Mouse (Mus musculus): ENCODE data around the gene Nelfb.

The Nelfb gene

DNA sequence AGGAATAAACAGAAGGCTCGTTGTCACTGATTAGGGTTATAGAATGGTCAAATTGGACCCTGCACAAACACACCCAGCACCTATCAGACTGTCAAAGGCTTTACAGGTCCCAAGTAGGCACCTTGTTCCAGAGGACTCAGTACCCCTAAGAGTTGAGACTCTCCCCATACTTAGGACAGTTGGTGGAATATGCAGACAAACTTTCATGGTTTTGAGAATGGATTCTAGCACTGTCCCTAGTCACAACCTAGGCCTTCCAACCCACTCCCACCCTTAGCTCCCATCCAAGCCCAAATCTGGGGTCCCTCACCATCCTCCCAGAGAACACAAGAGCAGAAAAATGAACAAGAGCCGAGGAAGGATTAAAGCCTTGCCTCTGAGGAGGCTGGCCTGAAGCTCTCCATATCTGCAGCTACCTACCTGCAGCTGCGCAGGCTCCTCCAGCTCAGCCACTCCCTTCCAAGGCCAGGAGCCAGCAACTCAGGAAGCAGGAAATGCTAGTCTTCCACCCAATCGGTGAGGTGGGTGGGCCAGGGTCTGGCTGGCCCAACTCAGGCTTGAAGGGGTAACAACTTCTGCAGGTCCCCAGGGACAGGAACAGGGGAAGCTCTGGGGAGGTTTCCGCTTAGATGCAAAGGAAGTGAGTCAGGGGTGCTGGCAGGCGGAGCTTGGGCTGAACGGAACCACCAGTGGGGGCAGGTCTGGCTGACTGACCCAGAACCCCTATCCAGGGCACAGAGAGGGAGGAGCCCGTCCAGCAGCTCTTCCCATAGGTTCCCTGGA lies 14.9 kb downstream of the Nelfb start, which contains the start of gene Tor4a:
TSS of gene Tor4a (minus strand) at position 715 of the 783 bp plus-strand sequence.
- no peak for DNase-seq

DNA sequence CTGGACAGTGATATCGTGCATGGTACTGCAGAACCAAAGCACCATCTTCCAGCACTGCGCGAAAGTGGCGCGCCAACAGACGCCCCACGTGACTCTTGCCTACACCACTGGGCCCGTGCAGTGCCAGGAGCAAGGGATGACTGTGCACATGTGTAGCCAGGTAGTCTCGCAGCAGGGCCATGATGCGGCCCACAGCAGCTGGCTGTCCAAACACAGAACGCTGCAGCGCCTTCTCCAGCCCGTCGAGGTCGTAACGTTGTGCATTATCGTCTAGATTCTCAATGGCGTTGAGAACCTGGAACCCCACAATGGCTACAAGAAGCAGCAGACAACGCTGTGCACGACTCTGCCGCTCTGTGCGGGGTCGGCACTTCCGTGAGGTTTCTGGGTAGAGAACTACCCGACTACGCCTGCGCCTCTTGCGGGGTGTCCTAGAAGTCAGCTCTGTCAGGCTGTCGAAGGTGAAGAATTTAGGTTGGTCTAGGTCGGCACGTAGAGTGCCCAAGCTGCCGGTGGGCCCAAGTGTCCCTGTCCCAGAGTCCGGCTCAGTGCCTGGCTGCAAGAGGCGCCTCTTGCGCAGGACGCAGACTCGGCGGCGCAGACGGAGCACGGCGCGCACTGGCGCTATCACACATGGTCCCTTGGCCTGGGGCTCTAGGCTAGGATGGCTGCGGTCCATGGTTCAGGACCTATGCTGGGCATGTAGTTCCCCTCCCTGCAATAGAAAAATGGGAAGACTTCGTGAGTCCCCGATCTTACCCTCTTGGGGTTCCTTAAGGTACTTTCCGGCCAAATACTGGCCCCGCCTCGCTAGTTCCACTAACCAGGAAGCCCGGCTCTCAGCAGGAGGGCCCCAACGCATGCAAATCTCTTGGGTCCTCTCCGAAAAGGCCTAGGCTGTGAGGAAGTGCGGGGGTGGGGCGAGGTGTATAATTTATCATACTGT lies 15.8 kb downstream of the Nelfb start:
- DNase-seq, result no peak

DNA sequence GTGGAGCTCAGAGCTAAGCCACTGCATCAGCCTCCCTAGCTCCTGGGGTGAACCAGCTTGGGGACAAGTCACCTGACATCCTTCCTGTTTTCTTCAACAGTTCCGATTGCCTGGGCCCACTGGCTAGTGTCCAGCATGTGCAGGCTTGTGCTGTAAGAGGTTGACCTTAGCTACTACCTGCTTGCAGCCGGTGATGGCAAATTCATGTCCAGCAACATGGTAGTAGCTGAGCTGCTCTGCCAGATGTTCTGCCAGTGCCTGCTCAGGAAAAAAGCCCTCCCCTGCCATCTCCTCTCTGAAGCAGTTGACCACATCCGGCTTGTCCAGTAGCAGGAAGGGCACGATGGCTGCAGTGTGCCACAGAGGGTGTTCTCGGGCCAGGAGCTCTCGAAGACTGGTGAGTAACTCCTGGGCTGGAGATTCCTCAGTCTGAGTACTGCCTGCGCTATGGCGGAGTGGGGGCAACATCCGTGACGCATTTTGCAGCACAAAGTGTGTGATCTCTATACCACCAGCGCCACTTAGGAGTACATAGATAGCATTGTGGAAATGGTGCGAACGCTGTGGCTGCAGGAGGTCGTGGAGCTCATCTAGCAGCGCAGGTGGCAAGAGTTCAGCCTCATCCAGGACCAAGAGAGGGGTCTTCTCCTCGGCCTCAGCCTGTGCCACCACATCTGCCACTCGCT lies 16.7 kb downstream of the Nelfb start:
- DNase-seq, result no peak

DNA sequence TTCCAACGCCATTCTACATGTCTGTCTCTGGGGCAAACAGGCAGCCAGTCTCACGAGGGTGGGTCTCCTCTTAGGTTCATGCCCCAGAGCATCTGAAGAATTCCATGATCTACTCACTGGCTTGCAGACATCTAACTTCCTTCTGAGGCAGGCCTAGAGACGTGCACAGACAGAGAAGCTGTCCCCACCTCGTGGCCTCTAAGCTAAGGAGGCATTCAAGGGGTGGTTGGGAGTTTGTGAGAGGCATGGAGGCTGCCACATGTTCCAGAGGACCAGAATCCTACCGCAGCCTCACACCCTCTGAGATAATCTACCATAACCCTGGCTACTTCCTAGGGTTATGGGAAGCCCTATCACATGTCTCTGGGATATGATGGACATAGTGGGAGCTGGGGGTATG lies 17.3 kb downstream of the Nelfb start:
- no peak for DNase-seq

DNA sequence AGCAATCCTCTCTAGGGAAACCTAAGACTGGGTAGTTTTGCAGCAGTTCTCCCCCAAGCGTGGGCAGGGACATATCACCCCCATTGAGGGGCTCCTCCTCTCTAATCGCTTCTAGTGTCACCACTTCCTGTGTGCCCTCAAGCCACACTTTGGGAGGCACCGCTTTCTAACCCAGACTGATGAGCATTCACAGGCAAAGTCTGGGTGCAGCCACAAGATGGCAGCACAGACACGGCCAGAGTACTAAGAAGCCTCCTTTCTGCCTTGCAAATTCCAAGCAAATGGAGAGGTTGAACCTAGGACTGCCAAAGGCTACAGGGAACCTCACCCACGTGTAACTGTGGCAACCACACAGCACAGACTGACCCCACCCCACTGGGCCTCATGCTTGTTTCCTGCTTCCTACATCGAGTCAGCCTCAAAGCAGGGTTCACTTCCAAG lies 17.9 kb downstream of the Nelfb start:
- peak; percentile 89 to 92 for DNase-seq

DNA sequence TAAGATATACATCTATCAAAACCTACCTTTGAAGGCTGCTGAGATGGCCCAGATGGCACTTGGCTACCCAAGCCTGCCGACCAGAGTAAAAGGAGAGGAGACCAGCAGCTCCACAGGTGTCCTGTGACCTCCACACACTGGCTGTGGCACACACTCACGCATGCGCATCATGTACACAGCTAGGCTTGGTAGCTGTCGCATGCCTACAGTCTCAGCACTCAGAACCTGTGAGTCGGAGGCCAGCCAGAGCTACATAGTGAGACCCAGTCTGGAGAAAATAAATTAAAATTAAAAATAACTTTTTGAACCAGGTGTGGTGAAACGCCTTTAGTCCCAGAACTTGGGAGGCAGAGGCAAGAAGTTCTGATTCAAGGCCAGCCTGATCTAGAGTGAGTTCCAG lies 23.4 kb downstream of the Nelfb start:
- DNase-seq, result no peak

DNA sequence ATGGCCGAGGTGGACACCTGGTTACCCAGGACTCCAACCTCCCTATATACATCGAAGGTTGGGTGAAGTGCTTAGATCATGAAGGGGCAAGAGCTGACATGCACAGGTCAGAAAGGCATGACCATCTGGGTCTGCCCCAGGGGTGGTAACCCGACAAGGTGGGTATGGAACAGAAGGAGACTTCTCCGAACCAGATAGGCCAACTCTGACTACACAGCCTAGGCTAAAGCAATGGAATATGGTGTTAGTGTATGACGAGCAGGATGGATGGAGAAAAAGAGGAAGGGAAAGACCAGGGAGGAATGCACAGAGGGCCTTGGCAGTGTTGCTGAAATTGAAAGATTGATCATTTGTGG lies 24.7 kb downstream of the Nelfb start:
- no peak for DNase-seq

DNA sequence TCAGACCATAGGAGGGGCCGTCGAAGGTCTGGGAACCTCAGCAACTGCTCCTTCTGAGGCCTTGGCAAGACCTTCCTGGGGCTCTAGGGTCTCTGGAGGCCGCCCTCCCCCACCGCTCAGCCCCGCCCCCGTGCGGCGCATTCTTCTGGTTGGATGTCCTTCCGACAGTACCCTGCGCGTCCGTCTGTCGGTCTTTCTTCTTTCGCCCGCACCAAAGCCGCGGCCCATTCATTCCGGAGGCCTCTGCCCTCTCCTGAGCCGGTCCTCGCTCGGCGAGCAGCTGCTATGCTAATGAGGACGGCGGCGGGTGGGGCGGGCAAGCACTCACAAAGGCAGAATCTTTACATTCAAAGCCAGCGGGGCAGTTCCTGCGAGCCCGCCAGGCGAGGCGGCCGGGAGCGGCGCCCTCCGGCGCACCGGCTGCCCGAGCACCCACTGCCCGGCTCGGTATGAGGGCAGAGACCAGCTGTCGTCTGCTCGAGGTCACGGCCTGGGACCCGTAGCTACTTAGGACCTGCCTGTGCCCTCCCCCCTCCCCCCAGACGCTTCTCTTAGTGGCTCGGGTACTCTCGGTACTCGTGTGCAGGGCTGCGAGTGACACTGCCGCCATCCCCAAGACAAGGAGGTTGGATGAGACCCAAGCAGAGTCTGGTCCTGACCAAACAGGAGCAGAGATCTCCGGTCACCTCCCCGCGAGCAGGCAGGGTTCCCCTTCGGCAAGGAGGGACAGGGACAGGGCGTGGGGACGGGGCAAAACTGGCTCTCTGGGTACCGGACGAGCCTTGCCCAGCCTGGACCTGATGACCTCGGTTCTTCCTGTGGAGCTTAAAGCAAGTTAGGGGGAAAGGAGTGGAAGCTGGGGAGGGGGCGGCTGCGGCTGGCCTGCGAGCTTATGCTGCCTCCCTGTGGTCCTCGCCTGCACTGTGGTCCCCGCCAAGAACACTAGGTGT lies 25.4 kb downstream of the Nelfb start:
- DNase-seq, result peak in 1 of 2 experiments; percentile 51

DNA sequence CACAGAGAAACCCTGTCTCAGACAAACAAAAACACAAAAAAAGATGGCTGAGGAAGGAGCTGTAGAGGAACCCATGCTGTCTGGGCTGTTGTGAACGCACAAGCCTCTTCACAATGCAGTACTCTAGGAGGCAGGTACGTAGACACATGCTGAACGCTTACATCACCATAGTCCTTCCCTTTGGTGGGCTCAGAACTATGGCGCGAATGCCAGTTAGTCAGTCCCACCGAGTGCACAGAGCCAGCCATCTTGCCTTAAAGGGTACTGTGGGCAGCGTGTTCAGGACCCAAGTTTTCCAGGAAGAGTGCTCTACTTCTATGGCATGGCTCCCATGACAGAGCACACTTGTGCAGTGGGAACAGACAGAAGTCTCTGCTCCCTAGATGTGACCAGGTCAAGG lies 26.8 kb downstream of the Nelfb start:
- DNase-seq, result no peak

DNA sequence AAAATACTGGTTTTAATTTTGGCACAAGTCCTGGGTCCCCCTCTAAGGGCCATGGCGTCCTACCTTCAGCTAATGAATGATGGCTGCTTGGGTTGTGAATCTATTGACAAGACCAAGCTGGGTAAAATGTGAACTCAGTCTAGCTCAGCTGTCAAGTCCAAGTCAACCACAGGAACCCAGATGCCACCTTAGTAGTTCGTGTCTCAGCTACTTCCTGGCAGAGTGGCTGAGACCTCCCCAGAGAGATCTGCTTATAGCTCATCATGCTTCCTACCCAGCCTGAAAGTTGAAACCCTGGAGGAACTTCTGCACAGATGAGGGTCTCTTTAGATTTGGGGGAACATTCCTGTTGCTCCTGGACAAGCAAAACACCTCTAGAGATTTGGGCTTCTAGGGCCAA lies 28.0 kb downstream of the Nelfb start:
- DNase-seq, result no peak

DNA sequence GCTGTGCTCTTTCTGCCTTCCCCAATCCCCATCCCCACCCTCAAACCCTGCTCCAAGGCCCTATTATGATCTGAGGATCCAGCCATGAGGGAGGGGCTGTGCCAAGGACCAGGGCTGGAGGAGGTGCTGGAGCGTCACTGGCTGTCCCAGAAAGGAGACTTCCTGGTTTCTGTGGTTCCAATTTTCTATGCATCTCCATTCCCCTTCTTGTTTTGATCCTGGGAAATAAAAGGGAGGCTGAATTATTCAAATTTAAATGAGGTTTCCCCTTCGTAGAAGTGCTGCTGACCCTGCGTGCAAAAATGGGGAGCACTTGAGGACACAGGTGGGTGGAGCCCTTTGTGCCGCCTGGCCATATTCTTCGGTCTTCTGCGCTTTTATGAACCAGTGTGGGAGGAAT lies 28.6 kb downstream of the Nelfb start:
- DNase-seq, result no peak

DNA sequence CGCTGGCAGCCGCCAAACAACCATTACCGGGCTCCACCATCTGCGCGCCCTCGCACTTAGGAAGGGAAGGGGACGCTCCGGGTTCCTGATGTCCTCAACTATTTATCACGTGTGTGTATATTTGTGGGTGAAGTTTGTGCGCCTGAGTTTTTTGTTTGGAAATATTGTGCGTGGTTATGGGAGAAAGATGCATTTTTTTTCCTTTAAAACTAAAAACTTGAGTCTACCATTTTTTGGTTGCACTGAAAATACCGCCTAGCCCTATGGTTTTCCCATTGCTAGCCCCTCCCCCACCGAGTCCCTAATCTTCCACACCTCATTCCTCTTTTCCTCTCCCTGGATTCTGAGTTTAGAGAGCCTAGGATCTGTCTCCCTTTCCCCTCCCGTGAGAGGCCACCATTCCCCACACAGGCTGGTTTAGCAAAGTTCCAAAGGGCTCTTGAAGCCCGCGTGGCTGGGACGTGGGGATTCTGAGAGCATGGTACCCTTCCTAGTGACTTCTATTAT lies 29.3 kb downstream of the Nelfb start:
- DNase-seq, result no peak

DNA sequence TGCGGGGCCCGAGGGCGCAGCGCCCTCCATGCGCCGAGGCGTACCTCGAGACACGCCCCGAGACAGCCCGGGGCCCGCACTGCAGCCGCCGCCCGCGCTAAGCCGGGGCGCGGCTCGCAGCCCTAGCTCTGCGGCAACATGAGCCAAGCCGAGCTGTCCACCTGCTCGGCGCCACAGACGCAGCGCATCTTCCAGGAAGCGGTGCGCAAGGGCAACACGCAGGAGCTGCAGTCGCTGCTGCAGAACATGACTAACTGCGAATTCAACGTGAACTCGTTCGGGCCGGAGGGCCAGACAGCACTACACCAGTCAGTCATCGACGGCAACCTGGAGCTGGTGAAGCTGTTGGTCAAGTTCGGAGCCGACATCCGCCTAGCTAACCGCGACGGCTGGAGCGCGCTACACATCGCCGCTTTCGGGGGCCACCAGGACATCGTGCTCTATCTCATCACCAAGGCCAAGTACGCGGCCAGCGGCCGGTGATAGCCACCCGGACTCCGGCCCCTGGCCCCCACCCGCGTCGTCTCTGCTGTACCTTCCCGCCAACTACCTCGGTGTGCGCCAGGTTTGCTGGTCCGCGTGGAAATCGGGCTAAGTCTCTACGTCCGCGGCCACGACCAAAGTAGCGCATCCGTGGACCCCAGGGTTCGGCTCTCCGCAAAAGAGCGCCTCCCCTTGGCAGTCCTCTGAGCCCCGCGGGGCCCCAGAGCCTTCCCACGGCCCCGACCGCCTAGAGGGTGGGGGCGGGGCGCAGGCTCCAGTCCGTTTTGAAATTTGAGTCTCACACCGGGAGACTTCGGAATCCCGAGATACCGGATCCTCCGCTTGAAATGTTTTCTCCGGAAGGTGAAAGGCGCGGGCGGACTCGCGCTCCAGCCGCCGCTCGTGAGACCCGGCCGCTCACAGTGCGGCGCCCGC lies 30.1 kb downstream of the Nelfb start:
- peak; percentile 59 to 61 for DNase-seq

DNA sequence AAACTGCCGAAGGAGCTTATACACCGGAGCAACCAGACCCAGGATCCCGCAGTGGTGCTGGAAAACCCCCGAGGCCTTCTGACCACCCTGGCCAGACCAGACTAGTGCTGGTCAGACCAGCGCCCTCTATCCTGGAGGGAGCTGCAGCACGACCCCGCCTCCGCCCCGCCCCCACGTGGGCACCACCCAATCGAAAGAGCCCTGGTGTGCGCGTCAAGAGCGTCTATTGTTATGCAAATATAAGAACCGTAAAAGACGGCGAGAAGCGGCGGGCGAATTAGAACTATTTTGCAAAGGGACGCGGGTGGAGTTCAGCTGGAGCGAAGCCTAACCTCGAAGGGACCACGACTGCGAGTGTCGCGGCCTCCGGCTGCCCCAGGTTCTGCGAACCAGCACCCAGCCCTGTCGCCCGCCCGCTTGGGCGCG lies 30.8 kb downstream of the Nelfb start, which contains the start of gene Nrarp:
TSS of gene Nrarp (plus strand) at position 281 of the 426 bp plus-strand sequence.
- peak; percentile 87 to 95 for DNase-seq

DNA sequence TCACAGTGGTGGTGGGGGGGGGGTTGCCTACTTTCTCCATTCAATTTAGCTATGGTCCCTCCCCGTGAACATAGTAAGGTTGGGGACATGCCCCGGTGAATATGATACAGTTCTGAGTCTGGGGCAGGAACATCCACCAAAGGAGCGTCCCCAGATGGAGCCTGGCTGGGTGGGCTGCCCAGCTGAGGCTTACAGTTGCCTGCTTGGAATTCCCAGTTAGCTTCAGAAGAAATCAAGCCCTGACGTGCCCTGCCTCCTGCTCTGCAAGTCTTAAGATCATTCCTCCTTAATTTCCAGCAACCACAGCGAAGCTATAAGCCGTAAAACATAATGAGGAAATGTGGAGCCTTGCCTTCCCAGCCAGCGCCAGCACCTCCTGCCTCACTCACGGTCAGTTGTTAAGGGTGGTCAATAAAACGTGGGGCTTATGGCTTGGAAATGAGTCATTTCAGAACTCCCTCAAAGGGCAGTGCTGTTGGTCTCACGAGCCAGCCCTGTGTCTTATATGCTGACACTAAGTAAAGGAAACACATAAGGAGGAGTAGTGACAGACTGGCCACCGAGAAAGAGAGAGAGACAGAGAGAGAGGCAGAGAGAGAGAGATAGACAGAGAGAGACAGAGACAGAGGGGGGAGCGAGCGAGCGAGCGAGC lies 31.6 kb downstream of the Nelfb start:
- no peak for DNase-seq

DNA sequence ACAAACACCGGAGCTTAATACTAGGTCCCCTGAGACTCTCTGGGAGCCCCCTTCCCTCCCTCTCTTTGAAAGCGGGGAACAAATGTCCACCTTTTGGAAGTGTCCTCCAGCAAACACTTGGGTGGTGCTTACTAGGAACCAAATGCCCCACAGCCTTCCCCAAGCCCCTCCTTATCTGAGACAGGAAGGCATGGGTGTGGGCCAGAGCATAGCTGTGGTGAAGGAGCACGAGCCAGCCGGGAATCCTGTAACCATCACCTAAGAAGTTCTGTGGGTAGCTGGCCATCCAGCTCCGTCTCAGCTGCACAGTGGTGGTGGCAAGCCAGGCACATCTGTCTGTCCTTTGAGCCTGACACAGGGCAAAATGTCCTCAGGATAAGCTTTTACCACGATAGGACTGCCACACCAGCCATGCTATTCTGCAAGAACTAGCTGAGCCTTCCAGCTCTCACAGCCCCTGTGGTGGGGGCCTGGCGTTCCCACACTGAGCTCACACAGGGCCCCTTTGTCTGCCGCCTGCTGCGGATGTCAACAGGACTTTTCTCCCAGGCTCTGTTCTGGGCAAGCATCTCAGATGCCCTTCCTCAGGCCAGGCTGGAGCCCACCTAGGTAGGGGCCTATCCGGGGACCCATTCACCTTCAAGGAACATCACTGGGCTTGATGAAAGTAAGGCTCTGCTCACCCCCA lies 32.9 kb downstream of the Nelfb start:
- DNase-seq, result no peak

DNA sequence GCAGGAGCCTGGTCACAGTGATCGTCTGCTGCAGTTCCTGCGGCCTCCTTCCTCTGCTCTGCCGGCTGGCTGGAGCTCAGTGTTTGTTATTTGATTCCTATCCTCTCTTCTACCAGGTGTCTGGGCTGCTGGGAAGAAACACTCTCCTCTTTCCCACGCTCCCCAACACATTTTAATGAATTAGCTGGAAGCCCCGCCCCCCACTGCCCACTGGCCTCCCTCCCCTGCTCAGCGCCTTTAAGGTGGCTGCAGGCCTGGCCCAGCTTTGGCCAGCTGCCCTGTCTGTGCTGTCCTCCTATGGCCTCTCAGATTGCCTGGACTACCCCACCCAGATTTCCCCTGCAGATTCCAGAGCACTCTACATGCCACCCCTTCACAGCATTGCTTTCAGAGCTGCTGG lies 33.6 kb downstream of the Nelfb start:
- peak in 1 of 2 experiments; percentile 63 for DNase-seq

DNA sequence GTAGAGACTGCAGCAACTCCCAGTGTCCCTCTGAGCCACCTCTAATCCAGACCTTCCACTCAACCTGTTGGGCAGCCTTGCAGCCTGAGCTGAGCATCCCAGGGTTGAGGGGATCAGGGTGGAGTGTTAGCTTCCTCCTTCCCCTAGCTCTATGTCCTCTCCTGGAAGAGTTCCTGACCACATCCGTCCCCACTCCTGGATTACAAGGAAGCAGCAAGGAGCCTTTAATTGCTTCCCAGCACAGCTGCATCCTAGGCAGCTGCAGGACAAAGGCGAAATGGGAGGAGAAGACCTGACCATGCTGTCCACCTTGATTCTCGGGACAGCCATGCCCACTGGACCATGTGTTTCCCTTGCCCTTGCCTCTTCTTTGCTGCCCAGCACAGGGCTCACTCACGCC lies 34.2 kb downstream of the Nelfb start:
- no peak for DNase-seq

DNA sequence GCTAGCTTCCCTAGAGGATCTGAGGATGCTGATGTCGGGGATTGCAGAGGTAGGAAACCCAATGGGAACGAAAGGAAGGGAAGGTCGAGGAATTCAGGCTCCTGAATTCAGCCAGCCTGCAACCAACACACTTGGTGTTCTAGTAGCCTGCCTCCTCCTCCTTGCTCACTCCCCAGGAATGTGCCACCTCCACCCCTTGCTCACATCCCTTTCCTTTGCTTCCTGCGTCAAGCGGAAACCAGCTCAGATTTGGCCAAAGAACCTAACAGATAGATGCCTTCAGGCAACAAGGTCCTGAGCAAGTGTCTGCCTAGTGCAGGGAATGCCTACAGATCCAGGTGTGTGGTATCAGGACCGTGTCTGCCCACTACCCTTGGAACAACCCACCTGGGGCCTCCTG lies 34.7 kb downstream of the Nelfb start:
- no peak for DNase-seq
